Mouse (Mus musculus) midbrain, embryonic 13.5 days (tissue): ENCODE data around the gene Rpl18. TPM values are rescaled to one million over a fixed set of nuclear protein-coding genes. Genes with fewer than 3 reads are reported as not detected.

Source experiments
- ATAC-seq: fragments of 200-750 bp; cut with Nextera tagmentation; 2 replicates; pipeline ENCODE4 v1.8.0; 2017; ENCODE audit warnings: mild to moderate bottlenecking, moderate TSS enrichment, moderate library complexity
- H3K27ac ChIP-seq: fragments of 300-500 bp; sonication (generic); 2 replicates; pipeline ENCODE4 v1.5.1; 2015; ENCODE audit warnings: inconsistent platforms, mild to moderate bottlenecking, moderate library complexity
- H3K27me3 ChIP-seq: fragments of 300-500 bp; sonication (generic); 2 replicates; pipeline ENCODE4 v1.6.1; 2015; ENCODE audit warnings: mild to moderate bottlenecking, inconsistent platforms
- H3K36me3 ChIP-seq: fragments of 300-500 bp; sonication (generic); 2 replicates; pipeline ENCODE4 v1.6.1; 2015; ENCODE audit warnings: mild to moderate bottlenecking, inconsistent platforms
- H3K4me1 ChIP-seq: fragments of 300-500 bp; sonication (generic); replicated peaks from 2 replicates; pipeline ENCODE4 v1.6.1; 2015; ENCODE audit warnings: inconsistent platforms
- H3K4me2 ChIP-seq: fragments of 300-500 bp; sonication (generic); replicated peaks from 2 replicates; pipeline ENCODE4 v1.6.1; 2015; ENCODE audit warnings: moderate library complexity, mild to moderate bottlenecking, inconsistent platforms
- H3K4me3 ChIP-seq: fragments of 300-500 bp; sonication (generic); replicated peaks from 2 replicates; pipeline ENCODE4 v1.5.1; 2015; ENCODE audit warnings: mild to moderate bottlenecking, inconsistent platforms
- H3K9ac ChIP-seq: fragments of 300-500 bp; sonication (generic); replicated peaks from 2 replicates; pipeline ENCODE4 v1.6.1; 2015; ENCODE audit warnings: mild to moderate bottlenecking, inconsistent platforms
- H3K9me3 ChIP-seq: fragments of 300-500 bp; sonication (generic); 2 replicates; pipeline ENCODE4 v1.6.1; 2016; ENCODE audit warnings: mild to moderate bottlenecking, inconsistent platforms
- WGBS: fragments of 180-500 bp; shearing (Covaris S2); methylation state at CpG from one replicate; pipeline ENCODE4 v1.1.7; 2015; 5-methylcytosine and 5-hydroxymethylcytosine counted together
- polyA plus RNA-seq: library from polyadenylated mRNA; unstranded; fragments of >200 nt; fragmentation: Nextera tagmentation; extraction: Ambion mirVana; gene quantifications from 2 replicates; pipeline ENCODE4 v1.2.1, GENCODE M21; 2015

Rpl18 gene
- polyA plus RNA-seq, 1 experiment from 2014 or later = 684 TPM

GRCm38 (mm10) chr7:45717918-45718297 lies 2.7 kb downstream of the Rpl18 start, which contains the start of gene Sphk2:
Gene Sphk2 (minus strand): TSS chr7:45718002.
- peak within 1 kb of the TSS; percentile 90 for H3K27ac ChIP-seq
- no peaks in the 10 kb centered on the region for H3K27me3 ChIP-seq
- peak within 1 kb of the TSS; percentile 91 for H3K9ac ChIP-seq
- peak within 1 kb of the TSS; percentile 81 for H3K4me2 ChIP-seq
- peak within 1 kb of the TSS; percentile 82 for H3K4me3 ChIP-seq
- under 1% methylated on average over 41 of the region's 41 CpGs for WGBS
- ATAC-seq = peak; percentile 76
- H3K36me3 ChIP-seq = peaks cover 45% of the 10 kb centered on the region
- H3K4me1 ChIP-seq = peaks cover 53% of the 10 kb centered on the region
- no peaks in the 10 kb centered on the region for H3K9me3 ChIP-seq

GRCm38 (mm10) chr7:45718331-45718730 lies 3.1 kb downstream of the Rpl18 start:
- Histone ChIP-seq H3K27ac (peak overlapping the region; percentile 90), H3K9ac (peak overlapping the region; percentile 91), H3K9me3 (no peaks in the 10 kb centered on the region), H3K4me2 (peak overlapping the region; percentile 81), H3K4me1 (peaks cover 52% of the 10 kb centered on the region), H3K27me3 (no peaks in the 10 kb centered on the region), H3K4me3 (peak overlapping the region; percentile 82), H3K36me3 (peaks cover 45% of the 10 kb centered on the region)
- under 1% methylated on average over 20 of the region's 20 CpGs for WGBS
- ATAC-seq = no peak

DNA sequence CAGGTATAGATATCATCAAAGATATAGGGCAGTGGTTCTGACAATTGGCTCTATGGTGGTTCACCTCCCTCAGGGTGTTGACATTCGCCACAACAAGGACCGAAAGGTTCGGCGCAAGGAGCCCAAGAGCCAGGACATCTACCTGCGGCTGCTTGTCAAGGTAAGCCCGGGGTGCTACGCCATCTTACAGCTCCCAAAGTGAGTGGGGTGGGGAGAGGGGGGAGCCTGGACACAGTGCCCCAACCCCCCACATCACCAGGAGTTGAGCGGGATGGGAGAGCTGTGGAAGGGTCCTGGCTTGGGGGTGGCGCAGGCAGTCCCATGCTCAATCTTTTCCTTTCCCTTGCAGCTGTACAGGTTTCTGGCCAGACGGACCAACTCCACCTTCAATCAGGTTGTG lies 3.9 kb downstream of the Rpl18 start:
- Histone ChIP-seq H3K9ac (peak overlapping the region; percentile 91), H3K36me3 (peaks cover 51% of the 10 kb centered on the region), H3K9me3 (no peaks in the 10 kb centered on the region), H3K27me3 (no peaks in the 10 kb centered on the region), H3K27ac (no peak overlapping the region), H3K4me1 (peaks cover 48% of the 10 kb centered on the region), H3K4me2 (peak overlapping the region; percentile 81), H3K4me3 (peak overlapping the region; percentile 82)
- no peak for ATAC-seq
- WGBS = 90% methylated on average over 10 of the region's 10 CpGs

- 91% methylated on average over 16 of the region's 16 CpGs for WGBS
- peak overlapping the region; percentile 81 for H3K4me2 ChIP-seq
- no peaks in the 10 kb centered on the region for H3K9me3 ChIP-seq
- H3K9ac ChIP-seq = peak overlapping the region; percentile 91
- peaks cover 58% of the 10 kb centered on the region for H3K36me3 ChIP-seq
- peaks cover 41% of the 10 kb centered on the region for H3K4me1 ChIP-seq
- no peaks in the 10 kb centered on the region for H3K27me3 ChIP-seq
- H3K4me3 ChIP-seq = no peak overlapping the region
- no peak for ATAC-seq
- H3K27ac ChIP-seq = no peak overlapping the region
Observed at GRCm38 (mm10) chr7:45719738-45720412, 4.6 kb downstream of the Rpl18 start.

GRCm38 (mm10) chr7:45720413-45721233 lies 5.4 kb downstream of the Rpl18 start, which contains the start of gene Fam83e:
Gene Fam83e (plus strand): TSS chr7:45721212.
- peak within 1 kb of the TSS; percentile 91; the same call in 1 of the 2 replicates for H3K9ac ChIP-seq
- no peak within 1 kb of the TSS for H3K4me3 ChIP-seq
- H3K4me1 ChIP-seq = peaks cover 38% of the 10 kb centered on the region
- ATAC-seq = no peak
- no peaks in the 10 kb centered on the region for H3K27me3 ChIP-seq
- peaks cover 66% of the 10 kb centered on the region for H3K36me3 ChIP-seq
- no peak within 1 kb of the TSS for H3K4me2 ChIP-seq
- H3K9me3 ChIP-seq = no peaks in the 10 kb centered on the region
- H3K27ac ChIP-seq = peak within 1 kb of the TSS; percentile 28; the same call in 1 of the 2 replicates
- 82% methylated on average over 14 of the region's 14 CpGs for WGBS

DNA sequence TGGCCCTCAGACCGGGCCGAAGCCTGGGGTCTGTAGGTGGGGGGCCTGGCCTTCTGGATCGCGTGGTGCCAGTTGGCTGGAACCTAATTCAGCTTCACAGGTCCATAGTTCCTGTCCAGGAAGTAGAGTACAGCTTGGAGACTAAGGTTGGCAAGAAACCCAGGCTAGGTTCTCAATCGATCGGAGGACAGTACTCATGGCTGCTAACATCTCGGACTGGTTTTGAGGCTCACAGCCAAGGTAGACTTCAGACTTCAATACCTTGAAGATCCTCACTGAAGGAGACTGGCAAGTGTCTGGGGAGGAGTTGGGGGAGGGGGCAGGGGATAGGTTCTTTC lies 5.9 kb downstream of the Rpl18 start:
- Histone ChIP-seq H3K36me3 (peaks cover 71% of the 10 kb centered on the region), H3K4me1 (peaks cover 32% of the 10 kb centered on the region), H3K9ac (peak overlapping the region; percentile 42; the same call in 1 of the 2 replicates), H3K4me3 (no peak overlapping the region), H3K27me3 (no peaks in the 10 kb centered on the region), H3K4me2 (no peak overlapping the region), H3K27ac (no peak overlapping the region), H3K9me3 (no peaks in the 10 kb centered on the region)
- ATAC-seq = no peak
- WGBS = 82% methylated on average over 7 of the region's 7 CpGs

DNA sequence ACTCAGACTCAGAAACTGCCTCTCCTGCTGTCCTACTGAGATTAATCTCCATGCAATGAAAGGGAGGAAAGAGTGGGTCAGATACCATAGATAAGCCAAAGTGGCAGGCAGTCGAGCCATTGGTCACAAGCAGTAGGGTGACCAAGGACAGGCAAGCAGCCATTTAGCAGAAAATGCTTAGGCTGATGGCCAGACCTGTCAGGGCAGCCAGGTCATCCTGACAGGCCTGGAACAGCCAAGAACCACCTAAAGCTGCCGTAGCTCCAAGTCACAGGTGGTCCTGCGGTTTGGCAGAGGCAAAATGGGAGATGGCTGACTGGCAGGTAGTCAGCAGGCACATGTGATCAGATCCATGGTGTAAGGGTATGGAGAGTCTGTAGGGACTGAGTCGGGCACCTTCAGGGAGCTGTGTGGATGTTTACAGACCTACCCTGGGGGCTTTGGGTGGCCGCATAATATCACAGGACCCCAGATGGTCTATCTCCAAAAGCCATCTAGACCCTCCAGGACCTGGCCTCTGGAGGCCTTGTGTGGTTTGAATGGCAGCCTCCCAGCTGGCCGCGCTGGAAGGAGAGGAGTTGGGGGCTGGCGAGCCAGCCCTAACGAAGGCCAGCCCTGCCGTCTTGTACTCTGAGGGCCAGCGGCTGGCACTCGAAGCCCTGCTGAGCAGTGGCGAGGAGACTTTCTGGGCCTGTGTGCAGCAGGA lies 6.5 kb downstream of the Rpl18 start:
- no peak for ATAC-seq
- WGBS = 66% methylated on average over 13 of the region's 13 CpGs
- H3K4me3 ChIP-seq = no peak overlapping the region
- H3K27me3 ChIP-seq = no peaks in the 10 kb centered on the region
- peak overlapping the region; percentile 28; the same call in 1 of the 2 replicates for H3K27ac ChIP-seq
- H3K4me2 ChIP-seq = no peak overlapping the region
- peak overlapping the region; percentile 42; the same call in 1 of the 2 replicates for H3K9ac ChIP-seq
- peaks cover 26% of the 10 kb centered on the region for H3K4me1 ChIP-seq
- peaks cover 77% of the 10 kb centered on the region for H3K36me3 ChIP-seq
- no peaks in the 10 kb centered on the region for H3K9me3 ChIP-seq

DNA sequence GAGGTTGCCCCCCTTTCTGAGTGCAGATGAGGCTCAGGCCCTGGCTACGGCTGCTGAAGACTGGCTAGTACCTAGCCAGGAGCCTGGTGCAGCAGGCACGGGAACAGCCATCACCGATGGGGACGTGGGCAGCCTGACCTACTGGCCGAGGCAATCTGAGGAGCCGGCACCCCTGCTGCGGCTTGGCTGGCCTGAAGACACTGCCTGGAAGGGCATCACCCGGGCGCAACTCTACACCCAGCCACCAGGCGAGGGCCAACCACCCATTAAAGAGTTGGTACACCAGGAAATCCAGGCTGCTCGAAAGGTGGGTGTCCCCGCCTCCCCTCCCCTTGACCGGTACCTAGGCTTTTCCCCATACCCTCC lies 7.1 kb downstream of the Rpl18 start:
- H3K27ac ChIP-seq = peak overlapping the region; percentile 28; the same call in 1 of the 2 replicates
- no peaks in the 10 kb centered on the region for H3K27me3 ChIP-seq
- WGBS = 88% methylated on average over 13 of the region's 13 CpGs
- ATAC-seq = no peak
- no peak overlapping the region for H3K4me3 ChIP-seq
- peaks cover 21% of the 10 kb centered on the region for H3K4me1 ChIP-seq
- H3K9ac ChIP-seq = no peak overlapping the region
- H3K36me3 ChIP-seq = peaks cover 82% of the 10 kb centered on the region
- H3K4me2 ChIP-seq = no peak overlapping the region
- H3K9me3 ChIP-seq = no peaks in the 10 kb centered on the region

GRCm38 (mm10) chr7:45723301-45723700 lies 8.0 kb downstream of the Rpl18 start:
- H3K27me3 ChIP-seq = no peaks in the 10 kb centered on the region
- no peak overlapping the region for H3K27ac ChIP-seq
- peaks cover 21% of the 10 kb centered on the region for H3K4me1 ChIP-seq
- H3K9me3 ChIP-seq = no peaks in the 10 kb centered on the region
- no peak overlapping the region for H3K4me2 ChIP-seq
- H3K4me3 ChIP-seq = no peak overlapping the region
- no peak overlapping the region for H3K9ac ChIP-seq
- peaks cover 87% of the 10 kb centered on the region for H3K36me3 ChIP-seq
- ATAC-seq = no peak
- WGBS = 92% methylated on average over 4 of the region's 4 CpGs

DNA sequence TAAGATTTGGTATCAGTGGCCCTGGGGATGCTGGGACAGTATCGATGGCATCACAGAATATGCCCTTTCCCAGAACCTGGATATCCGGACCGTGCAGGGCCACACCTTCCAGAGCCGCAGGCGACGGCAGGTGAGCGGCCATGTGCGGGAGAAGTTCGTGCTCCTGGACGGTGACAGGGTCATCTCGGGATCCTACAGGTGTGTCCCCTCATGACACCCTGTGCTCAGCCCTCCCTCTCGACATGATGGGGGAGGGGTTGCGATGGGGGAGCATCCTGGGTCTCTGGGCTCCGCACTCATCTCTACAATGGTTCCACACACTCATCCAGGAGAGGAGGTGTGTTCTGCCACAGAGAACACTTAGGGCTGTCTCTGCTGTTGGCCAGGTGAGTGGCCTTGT lies 8.5 kb downstream of the Rpl18 start:
- peaks cover 18% of the 10 kb centered on the region for H3K4me1 ChIP-seq
- H3K9me3 ChIP-seq = no peaks in the 10 kb centered on the region
- WGBS = 96% methylated on average over 14 of the region's 14 CpGs
- ATAC-seq = no peak
- H3K27ac ChIP-seq = no peak overlapping the region
- peaks cover 90% of the 10 kb centered on the region for H3K36me3 ChIP-seq
- H3K4me3 ChIP-seq = no peak overlapping the region
- H3K27me3 ChIP-seq = no peaks in the 10 kb centered on the region
- no peak overlapping the region for H3K4me2 ChIP-seq
- H3K9ac ChIP-seq = no peak overlapping the region

DNA sequence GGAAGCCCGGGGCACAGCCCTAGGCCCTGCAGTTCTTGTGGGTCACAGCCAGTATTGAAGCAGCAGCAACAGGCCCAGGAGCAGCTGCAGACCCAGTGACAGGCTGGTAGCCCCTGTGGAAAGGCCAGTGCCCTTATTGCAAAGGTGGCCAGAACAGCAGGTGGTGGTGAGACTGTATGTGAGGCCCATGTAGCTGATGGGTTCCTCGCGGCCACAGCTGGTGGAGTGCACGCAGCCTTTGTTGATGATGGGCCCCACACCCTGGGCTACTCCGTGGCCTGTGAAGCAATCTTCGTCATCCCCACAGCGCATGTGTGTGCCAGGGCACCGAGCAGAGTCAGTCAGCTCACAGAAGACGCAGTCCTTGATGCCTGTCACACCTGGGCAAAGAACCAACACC lies 9.9 kb downstream of the Rpl18 start:
- Histone ChIP-seq H3K4me2 (no peak overlapping the region), H3K9me3 (no peaks in the 10 kb centered on the region), H3K9ac (no peak overlapping the region), H3K27ac (no peak overlapping the region), H3K4me3 (no peak overlapping the region), H3K27me3 (no peaks in the 10 kb centered on the region), H3K36me3 (peaks cover 86% of the 10 kb centered on the region), H3K4me1 (peaks cover 5% of the 10 kb centered on the region; the same call in 1 of the 2 replicates)
- ATAC-seq = no peak
- WGBS = 96% methylated on average over 9 of the region's 9 CpGs

GRCm38 (mm10) chr7:45725713-45726112 lies 10.5 kb downstream of the Rpl18 start, which contains the start of gene Spaca4:
Gene Spaca4 (minus strand): TSS chr7:45725813.
- peaks cover 80% of the 10 kb centered on the region for H3K36me3 ChIP-seq
- no peak within 1 kb of the TSS for H3K4me2 ChIP-seq
- H3K27ac ChIP-seq = no peak within 1 kb of the TSS
- H3K9me3 ChIP-seq = no peaks in the 10 kb centered on the region
- peaks cover 5% of the 10 kb centered on the region; the same call in 1 of the 2 replicates for H3K4me1 ChIP-seq
- ATAC-seq = no peak
- H3K27me3 ChIP-seq = no peaks in the 10 kb centered on the region
- H3K9ac ChIP-seq = no peak within 1 kb of the TSS
- no peak within 1 kb of the TSS for H3K4me3 ChIP-seq
- WGBS = 96% methylated on average over 11 of the region's 11 CpGs
